ENCODE assay signal across 8 mouse cellular contexts in genomic region chr15:96697901-96698657, GRCm38 (mm10). TPM values are rescaled to one million over a fixed set of nuclear protein-coding genes. Genes with fewer than 3 reads are reported as not detected.
DNase-seq lines count a peak whose midpoint lies in the region; ATAC-seq and TF ChIP-seq lines count a peak whose summit lies in the region.

No protein-coding gene starts in this region.

- no peaks in the 10 kb centered on the region for H3K27me3 ChIP-seq in forebrain, embryonic 13.5 days
- no peaks in the 10 kb centered on the region for H3K27me3 ChIP-seq in limb, embryonic 13.5 days
- no peaks in the 10 kb centered on the region for H3K27me3 ChIP-seq in neural tube, embryonic 14.5 days (ENCODE audit: control insufficient read depth, insufficient read depth, low read length)

- TF ChIP-seq CTCF in layer of hippocampus, adult 2 months (conservative IDR thresholded peaks at IDR 0.05) = no peak
- no peak for TF ChIP-seq CTCF in bone marrow macrophage, adult 2 months (IDR thresholded peaks at IDR 0.05; ENCODE audit: low read depth, low read length)

- 20% methylated on average over 19 of the region's 19 CpGs for WGBS in forebrain, embryonic 13.5 days
- WGBS in limb, embryonic 13.5 days = 12% methylated on average over 19 of the region's 19 CpGs
- WGBS in neural tube, embryonic 14.5 days = 23% methylated on average over 19 of the region's 19 CpGs

- no peak for DNase-seq in layer of hippocampus, adult 2 months (ENCODE audit: low spot score in 2 of 2)
- no peak for DNase-seq in layer of hippocampus, postnatal 25 days (ENCODE audit: extremely low spot score in 1 of 2, low spot score in 1 of 2)
- no peak for DNase-seq in left cerebral cortex, adult 18-20 months (ENCODE audit: low spot score in 2 of 2)
- DNase-seq in adrenal gland, adult 8-10 months = no peak

- ATAC-seq in forebrain, embryonic 13.5 days = peak; percentile 28
- ATAC-seq in limb, embryonic 13.5 days (ENCODE audit: low FRiP score, low read depth) = no peak
- ATAC-seq in neural tube, embryonic 14.5 days (ENCODE audit: low read depth) = no peak

- H3K4me3 ChIP-seq in layer of hippocampus, adult 2 months = peak overlapping the region; percentile 93
- peak overlapping the region; percentile 88 for H3K4me3 ChIP-seq in bone marrow macrophage, adult 2 months (ENCODE audit: insufficient read depth, low read length)
- H3K4me3 ChIP-seq in forebrain, embryonic 13.5 days = peak overlapping the region; percentile 84
- H3K4me3 ChIP-seq in limb, embryonic 13.5 days = peak overlapping the region; percentile 87
- H3K4me3 ChIP-seq in neural tube, embryonic 14.5 days (ENCODE audit: low read depth, low read length) = peak overlapping the region; percentile 89

- H3K27ac ChIP-seq in layer of hippocampus, adult 2 months = peak overlapping the region; percentile 100
- peak overlapping the region; percentile 64 for H3K27ac ChIP-seq in bone marrow macrophage, adult 2 months (ENCODE audit: insufficient read depth, low read depth, low read length)
- peak overlapping the region; percentile 100 for H3K27ac ChIP-seq in forebrain, embryonic 13.5 days
- H3K27ac ChIP-seq in limb, embryonic 13.5 days = peak overlapping the region; percentile 99
- H3K27ac ChIP-seq in neural tube, embryonic 14.5 days (ENCODE audit: low read depth, low read length) = peak overlapping the region; percentile 100

- peaks cover 55% of the 10 kb centered on the region for H3K36me3 ChIP-seq in forebrain, embryonic 13.5 days (ENCODE audit: poor library complexity, severe bottlenecking)
- peaks cover 48% of the 10 kb centered on the region for H3K36me3 ChIP-seq in limb, embryonic 13.5 days
- H3K36me3 ChIP-seq in neural tube, embryonic 14.5 days (ENCODE audit: control insufficient read depth, insufficient read depth, low read length) = peaks cover 34% of the 10 kb centered on the region

- peak overlapping the region; percentile 100 for H3K9ac ChIP-seq in forebrain, embryonic 13.5 days
- H3K9ac ChIP-seq in limb, embryonic 13.5 days = peak overlapping the region; percentile 98
- peak overlapping the region; percentile 98 for H3K9ac ChIP-seq in neural tube, embryonic 14.5 days (replicated peaks; ENCODE audit: low read depth, low read length)

- peaks cover 18% of the 10 kb centered on the region for H3K4me1 ChIP-seq in bone marrow macrophage, adult 2 months (ENCODE audit: control insufficient read depth, insufficient read depth, low read length)
- peaks cover 45% of the 10 kb centered on the region for H3K4me1 ChIP-seq in forebrain, embryonic 13.5 days
- peaks cover 51% of the 10 kb centered on the region for H3K4me1 ChIP-seq in limb, embryonic 13.5 days
- H3K4me1 ChIP-seq in neural tube, embryonic 14.5 days (ENCODE audit: control insufficient read depth, insufficient read depth, low read length) = peaks cover 38% of the 10 kb centered on the region

- no peak for TF ChIP-seq POLR2A in bone marrow macrophage, adult 2 months (IDR thresholded peaks at IDR 0.05; ENCODE audit: borderline replicate concordance, low read depth, low read length)

- peak overlapping the region; percentile 73 for H3K4me2 ChIP-seq in forebrain, embryonic 13.5 days
- H3K4me2 ChIP-seq in limb, embryonic 13.5 days (replicated peaks) = peak overlapping the region; percentile 85
- peak overlapping the region; percentile 60 for H3K4me2 ChIP-seq in neural tube, embryonic 14.5 days (ENCODE audit: low read depth, low read length)

- no peaks in the 10 kb centered on the region for H3K9me3 ChIP-seq in forebrain, embryonic 13.5 days (replicated peaks)
- H3K9me3 ChIP-seq in limb, embryonic 13.5 days = no peaks in the 10 kb centered on the region
- no peaks in the 10 kb centered on the region for H3K9me3 ChIP-seq in neural tube, embryonic 14.5 days (ENCODE audit: control insufficient read depth, low read length)

RNA-seq across cellular contexts. Expression of gene Slc38a2, which starts 1.5 kb away (rescaled TPM):
- 10 to 100 TPM; 73.5 to 78.1 TPM for total RNA-seq in layer of hippocampus, adult 2 months (2021)
- 10 to 100 TPM; 63.3 to 78.4 TPM for total RNA-seq in layer of hippocampus, postnatal 25 days (2021)
- polyA plus RNA-seq in bone marrow macrophage, adult 2 months (2012; ENCODE audit: insufficient read depth, insufficient read length, missing spikeins) = 80.7 and 83.9 TPM in 2 replicates
- 148 and 156 TPM in 2 replicates for polyA plus RNA-seq in forebrain, embryonic 13.5 days (2015; fragmentation: Nextera tagmentation; extraction: Ambion mirVana)
- polyA plus RNA-seq in limb, embryonic 13.5 days (2015; fragmentation: Nextera tagmentation; extraction: Ambion mirVana) = 157 and 165 TPM in 2 replicates
- 126 and 151 TPM in 2 replicates for polyA plus RNA-seq in neural tube, embryonic 14.5 days (2014; fragmentation: Nextera tagmentation; extraction: Ambion mirVana)
- 100 to 1,000 TPM in 1 of 2 experiments, 10 to 100 TPM in 1; 93.9 to 101 TPM for total RNA-seq in left cerebral cortex, adult 18-20 months (2021)
- total RNA-seq in adrenal gland, adult 8-10 months (2022) = 100 to 1,000 TPM; 132 to 148 (median 137) TPM

RNA-seq across cellular contexts. Expression of gene Slc38a1, which starts 55.4 kb away (rescaled TPM):
- total RNA-seq in layer of hippocampus, adult 2 months (2021) = 10 to 100 TPM; 78.9 to 80.9 TPM
- 10 to 100 TPM; 72.8 to 78.3 TPM for total RNA-seq in layer of hippocampus, postnatal 25 days (2021)
- 26.2 and 31.5 TPM in 2 replicates for polyA plus RNA-seq in bone marrow macrophage, adult 2 months (2012; ENCODE audit: insufficient read depth, insufficient read length, missing spikeins)
- polyA plus RNA-seq in forebrain, embryonic 13.5 days (2015; fragmentation: Nextera tagmentation; extraction: Ambion mirVana) = 138 and 142 TPM in 2 replicates
- 94.5 and 95.9 TPM in 2 replicates for polyA plus RNA-seq in limb, embryonic 13.5 days (2015; fragmentation: Nextera tagmentation; extraction: Ambion mirVana)
- 173 and 175 TPM in 2 replicates for polyA plus RNA-seq in neural tube, embryonic 14.5 days (2014; fragmentation: Nextera tagmentation; extraction: Ambion mirVana)
- 100 to 1,000 TPM; 112 to 114 TPM for total RNA-seq in left cerebral cortex, adult 18-20 months (2021)
- 10 to 100 TPM; 23.1 to 32.4 (median 27.6) TPM for total RNA-seq in adrenal gland, adult 8-10 months (2022)
